Comparison of ENCODE assay signal across 9 mouse cellular contexts in the genomic region with DNA sequence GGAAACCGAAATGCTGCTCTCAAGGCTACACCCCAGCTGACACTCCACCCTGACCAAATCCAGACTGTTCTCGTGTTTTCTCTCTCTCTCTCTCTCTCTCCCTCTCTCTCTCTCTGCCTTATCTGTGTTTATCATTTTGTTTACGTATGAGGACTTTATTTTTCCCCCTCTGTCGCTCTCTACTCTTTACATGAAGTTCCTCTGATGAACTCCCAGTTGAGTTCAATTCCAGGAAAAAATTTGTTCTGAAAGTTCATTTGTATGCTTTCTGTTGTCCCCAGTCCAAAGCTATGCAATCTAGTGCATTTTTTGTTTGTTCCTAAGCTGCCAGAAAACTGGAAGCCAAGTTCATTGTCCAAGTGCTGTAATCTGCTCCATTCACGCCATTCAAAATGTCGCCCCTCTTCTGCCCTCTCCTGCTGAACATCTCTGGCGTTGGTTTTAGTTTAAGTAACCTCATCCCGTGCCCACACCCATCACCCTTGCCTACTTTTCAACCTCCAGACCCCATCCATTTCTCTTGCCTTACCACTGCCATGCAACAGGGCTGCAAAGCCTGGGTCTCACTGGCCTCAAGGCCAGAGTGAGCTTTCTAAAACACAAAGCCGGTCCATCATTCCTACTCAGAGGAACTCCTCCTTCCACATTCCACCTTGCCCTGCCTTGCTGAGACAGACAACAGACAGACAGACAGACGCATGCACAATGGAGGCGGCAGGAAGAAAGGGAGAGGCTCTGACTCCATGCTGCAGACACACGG. TPM values are rescaled to one million over a fixed set of nuclear protein-coding genes. Genes with fewer than 3 reads are reported as not detected.
DNase-seq lines count a peak whose midpoint lies in the region; ATAC-seq and TF ChIP-seq lines count a peak whose summit lies in the region.
"Had no signal": no experiment of that assay in that cellular context is flagged by ENCODE, and none has a peak within 500 bp of the region (broad histone marks: within the 10 kb centered on the region; RNA-seq: fewer than 3 reads in every experiment).

No protein-coding gene starts in this region.

- TF ChIP-seq POLR2A in heart, adult 2 months (IDR thresholded peaks at IDR 0.05; ENCODE audit: insufficient read depth, low read depth, low read length): no peak; the same call in 1 of the 2 replicates

- WGBS in heart, adult 2 months: 58% methylated on average over 12 of the region's 12 CpGs
- WGBS in heart, embryonic 16.5 days: 54% methylated on average over 12 of the region's 12 CpGs
- WGBS in midbrain, embryonic 11.5 days: 66% methylated on average over 12 of the region's 12 CpGs

- H3K4me3 ChIP-seq in heart, adult 2 months: peak overlapping the region; percentile 9; the same call in 1 of the 2 replicates
- H3K4me3 ChIP-seq in heart, embryonic 16.5 days (ENCODE audit: low read length): peak overlapping the region; percentile 6
- peak overlapping the region; percentile 83 for H3K4me3 ChIP-seq in midbrain, embryonic 11.5 days (ENCODE audit: low read depth, low read length)

- no peaks in the 10 kb centered on the region for H3K36me3 ChIP-seq in heart, adult 2 months (ENCODE audit: control insufficient read depth, insufficient read depth, low read length)
- no peaks in the 10 kb centered on the region for H3K36me3 ChIP-seq in heart, embryonic 16.5 days (ENCODE audit: control insufficient read depth, insufficient read depth)
- H3K36me3 ChIP-seq in midbrain, embryonic 11.5 days (ENCODE audit: control insufficient read depth, insufficient read depth, low read length): no peaks in the 10 kb centered on the region; the same call in 1 of the 2 replicates

- H3K79me2 ChIP-seq in heart, adult 2 months (replicated peaks; ENCODE audit: control insufficient read depth, insufficient read depth, low read length): no peaks in the 10 kb centered on the region

- H3K4me1 ChIP-seq in heart, adult 2 months (ENCODE audit: control insufficient read depth, insufficient read depth, low read length): peaks cover 7% of the 10 kb centered on the region; the same call in 1 of the 2 replicates
- H3K4me1 ChIP-seq in heart, embryonic 16.5 days (ENCODE audit: control insufficient read depth, insufficient read depth, low read length): peaks cover 18% of the 10 kb centered on the region
- peaks cover 36% of the 10 kb centered on the region for H3K4me1 ChIP-seq in midbrain, embryonic 11.5 days (ENCODE audit: control insufficient read depth, insufficient read depth, low read length)

- no peak for TF ChIP-seq EP300 in heart, adult 2 months (IDR thresholded peaks at IDR 0.05; ENCODE audit: insufficient read depth, low read depth, low read length)

- H3K9ac ChIP-seq in heart, adult 2 months (ENCODE audit: low read depth, low read length): no peak overlapping the region
- peak overlapping the region; percentile 38; the same call in 1 of the 2 replicates for H3K9ac ChIP-seq in heart, embryonic 16.5 days (ENCODE audit: low read length)
- peak overlapping the region; percentile 95; the same call in 1 of the 2 replicates for H3K9ac ChIP-seq in midbrain, embryonic 11.5 days (ENCODE audit: low read length)

- intact Hi-C loops in heart, adult 2 months (cut with DNase I): loop anchor here (5.0 kb wide), 1 partner anchor 58 kb away; no protein-coding TSS in a partner anchor
- intact Hi-C loops in heart, postnatal 36 days (cut with DNase I): loop anchor here (5.0 kb wide), 1 partner anchor 38 kb away; no protein-coding TSS in a partner anchor

- no peak for TF ChIP-seq CTCF in heart, adult 2 months (IDR thresholded peaks at IDR 0.05)

- ATAC-seq in heart, embryonic 16.5 days (replicated peaks; ENCODE audit: extremely low read depth, insufficient read depth, low FRiP score): no peak
- ATAC-seq in midbrain, embryonic 11.5 days (ENCODE audit: low FRiP score): no peak

- peak overlapping the region; percentile 68 for H3K27ac ChIP-seq in heart, adult 2 months
- peak overlapping the region; percentile 60; the same call in 1 of the 2 replicates for H3K27ac ChIP-seq in heart, embryonic 16.5 days (ENCODE audit: low read length)
- no peak overlapping the region for H3K27ac ChIP-seq in midbrain, embryonic 11.5 days (ENCODE audit: low read depth, low read length)

- H3K4me2 ChIP-seq in heart, embryonic 16.5 days (ENCODE audit: low read depth, low read length): peak overlapping the region; percentile 69
- peak overlapping the region; percentile 66 for H3K4me2 ChIP-seq in midbrain, embryonic 11.5 days

- peak in 1 of 2 experiments; percentile 31 for DNase-seq in heart, adult 2 months
- DNase-seq in heart, postnatal 36 days: no peak
- peak; percentile 83 for DNase-seq in adipocyte (ENCODE audit: low spot score)
- DNase-seq in midbrain, embryonic 11.5 days (ENCODE audit: low spot score, missing footprints): no peak
- DNase-seq in right cerebral cortex, postnatal 25 days: no peak
- DNase-seq in frontal cortex, adult 2 months (ENCODE audit: extremely low spot score in 1 of 2, low spot score in 1 of 2): no peak
- DNase-seq in kidney, postnatal 14 days: no peak
- DNase-seq: adrenal gland, postnatal 14 days had no signal

- no peaks in the 10 kb centered on the region for H3K27me3 ChIP-seq in heart, adult 2 months (ENCODE audit: control insufficient read depth, insufficient read depth, low read length)
- H3K27me3 ChIP-seq in heart, embryonic 16.5 days (ENCODE audit: control insufficient read depth, insufficient read depth, low read length): no peaks in the 10 kb centered on the region; the same call in 1 of the 2 replicates
- H3K27me3 ChIP-seq in midbrain, embryonic 11.5 days (ENCODE audit: control insufficient read depth, insufficient read depth, low read length): no peaks in the 10 kb centered on the region

- H3K9me3 ChIP-seq in heart, embryonic 16.5 days (replicated peaks; ENCODE audit: control insufficient read depth, low read length): no peaks in the 10 kb centered on the region
- no peaks in the 10 kb centered on the region for H3K9me3 ChIP-seq in midbrain, embryonic 11.5 days (ENCODE audit: control insufficient read depth, low read length)

RNA-seq across cellular contexts. Expression of a gene that starts 2.6 kb away (rescaled TPM):
- total RNA-seq in heart, adult 2 months (2021): 1 to 10 TPM; 6.0 to 6.6 TPM
- polyA plus RNA-seq in heart, adult 2 months (2012; rRNA removed): 5.6 and 7.4 TPM in 2 replicates
- total RNA-seq in heart, postnatal 36 days (2021): 1 to 10 TPM; 6.8 to 7.4 TPM
- polyA plus RNA-seq in heart, embryonic 16.5 days (2015; fragmentation: Nextera tagmentation; extraction: Ambion mirVana): 10.0 and 12.2 TPM in 2 replicates
- 44.9 and 49.3 TPM in 2 replicates for polyA plus RNA-seq in midbrain, embryonic 11.5 days (2014; fragmentation: Nextera tagmentation; extraction: Ambion mirVana)
- 21.6 and 24.8 TPM in 2 replicates for polyA plus RNA-seq in frontal cortex, adult 2 months (2012; rRNA removed)

RNA-seq across cellular contexts. Expression of a gene that starts 18.6 kb away (rescaled TPM):
- total RNA-seq in heart, adult 2 months (2021): 10 to 100 TPM; 12.1 to 15.6 TPM
- 7.6 and 15.9 TPM in 2 replicates for polyA plus RNA-seq in heart, adult 2 months (2012; rRNA removed)
- 10 to 100 TPM; 14.0 to 15.8 TPM for total RNA-seq in heart, postnatal 36 days (2021)
- 19.3 and 19.5 TPM in 2 replicates for polyA plus RNA-seq in heart, embryonic 16.5 days (2015; fragmentation: Nextera tagmentation; extraction: Ambion mirVana)
- 25.5 and 28.4 TPM in 2 replicates for polyA plus RNA-seq in midbrain, embryonic 11.5 days (2014; fragmentation: Nextera tagmentation; extraction: Ambion mirVana)
- polyA plus RNA-seq in frontal cortex, adult 2 months (2012; rRNA removed): 20.5 and 22.7 TPM in 2 replicates

RNA-seq across cellular contexts. Expression of a gene that starts 30.5 kb away (rescaled TPM):
- total RNA-seq in heart, adult 2 months (2021): not detected
- 0.59 and 2.2 TPM in 2 replicates for polyA plus RNA-seq in heart, adult 2 months (2012; rRNA removed)
- total RNA-seq in heart, postnatal 36 days (2021): under 1 TPM in 1 of 2 experiments, not detected in 1; 0.72 TPM
- polyA plus RNA-seq in heart, embryonic 16.5 days (2015; fragmentation: Nextera tagmentation; extraction: Ambion mirVana): 3.2 TPM in 1 of 2 replicates, not detected in the other
- 0.51 and 1.1 TPM in 2 replicates for polyA plus RNA-seq in midbrain, embryonic 11.5 days (2014; fragmentation: Nextera tagmentation; extraction: Ambion mirVana)
- polyA plus RNA-seq in frontal cortex, adult 2 months (2012; rRNA removed): 0.76 and 2.2 TPM in 2 replicates

RNA-seq across cellular contexts. Expression of a gene that starts 37.3 kb away (rescaled TPM):
- 100 to 1,000 TPM; 625 to 742 TPM for total RNA-seq in heart, adult 2 months (2021)
- 916 and 995 TPM in 2 replicates for polyA plus RNA-seq in heart, adult 2 months (2012; rRNA removed)
- 100 to 1,000 TPM; 703 to 715 TPM for total RNA-seq in heart, postnatal 36 days (2021)
- polyA plus RNA-seq in heart, embryonic 16.5 days (2015; fragmentation: Nextera tagmentation; extraction: Ambion mirVana): 696 and 711 TPM in 2 replicates
- polyA plus RNA-seq in midbrain, embryonic 11.5 days (2014; fragmentation: Nextera tagmentation; extraction: Ambion mirVana): 234 and 271 TPM in 2 replicates
- polyA plus RNA-seq in frontal cortex, adult 2 months (2012; rRNA removed): 232 and 247 TPM in 2 replicates

Comparison
In these comparisons a context has a peak if more than half of its experiments do, and no peak if none do; other contexts are left out.
1. H3K4me3 ChIP-seq: peak in every context shown above with its lines; median percentile 83 in midbrain, embryonic 11.5 days; 9 in heart, adult 2 months; 6 in heart, embryonic 16.5 days.